Mouse (Mus musculus) ZHBTc4 (cell line): ENCODE measurements around the gene Sf3a2.

Source experiments
- DNase-seq: peaks from one replicate; pipeline ENCODE4 v3.0.0-alpha.2; 2011; ENCODE audit warnings: low read depth, low spot score

Gene Sf3a2

DNA sequence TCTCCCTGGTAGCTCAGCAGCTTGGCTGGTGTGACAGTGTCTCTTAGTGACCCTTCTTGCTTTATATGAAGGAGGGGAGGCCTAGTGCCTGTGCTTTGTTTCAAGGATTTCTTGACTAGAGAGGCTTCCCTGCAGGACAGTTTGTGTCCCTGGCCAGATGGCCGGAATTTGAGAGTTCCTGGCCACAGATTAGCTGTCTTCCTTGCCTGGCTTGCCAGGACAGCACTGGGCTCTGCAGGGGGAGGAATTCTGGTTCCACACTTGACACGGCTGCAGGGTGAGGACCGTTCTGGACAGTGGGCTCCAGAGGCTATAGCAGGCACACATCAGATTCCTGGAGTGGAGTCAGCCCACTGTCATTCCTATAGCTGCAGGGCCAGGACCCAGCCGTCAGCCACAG is 22.3 kb upstream of the Sf3a2 start:
- DNase-seq: no peak

DNA sequence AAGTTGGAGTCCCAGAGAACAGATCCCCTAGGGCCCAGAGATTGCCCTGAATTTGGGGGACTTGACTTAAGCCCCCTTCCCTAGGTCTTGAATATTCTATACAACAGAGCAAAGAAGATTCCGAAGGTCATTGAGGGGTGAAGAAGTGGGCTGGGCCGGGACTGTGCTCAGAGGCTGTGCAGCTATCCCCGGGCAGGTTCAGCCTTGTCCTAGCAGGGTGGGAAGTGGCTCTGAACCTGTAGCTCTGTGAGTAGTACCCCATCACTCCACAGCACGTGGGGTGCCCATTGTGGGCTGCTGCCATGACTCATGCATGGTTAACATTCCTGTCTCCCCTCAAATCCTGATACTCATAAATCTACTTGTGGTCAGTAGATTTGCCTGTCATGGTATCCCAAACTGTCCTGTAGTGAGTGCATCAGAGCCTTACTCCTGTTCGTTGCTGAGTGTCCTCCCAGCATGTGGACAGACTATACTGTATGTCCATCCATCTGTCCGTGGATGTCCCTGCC is 21.6 kb upstream of the Sf3a2 start:
- no peak for DNase-seq

DNA sequence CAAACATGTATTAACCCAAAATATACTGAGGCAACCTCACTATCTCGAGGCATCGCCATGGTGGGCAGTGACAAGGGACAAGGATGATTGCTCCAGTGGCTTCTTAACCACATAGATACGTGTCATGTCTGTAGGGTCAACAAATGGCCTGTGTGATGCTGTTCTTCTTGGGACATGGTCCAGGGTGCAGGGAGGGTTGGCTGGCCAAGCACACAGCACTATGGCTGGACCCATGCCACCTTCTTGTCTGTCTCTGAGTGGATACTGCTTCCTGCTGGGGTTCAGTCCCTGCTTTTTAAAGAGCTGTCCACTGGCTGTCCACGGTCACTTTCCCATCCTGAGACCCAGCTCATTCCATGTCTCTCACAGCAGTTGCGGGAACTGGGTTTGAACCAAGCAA is 20.9 kb upstream of the Sf3a2 start:
- no peak for DNase-seq

DNA sequence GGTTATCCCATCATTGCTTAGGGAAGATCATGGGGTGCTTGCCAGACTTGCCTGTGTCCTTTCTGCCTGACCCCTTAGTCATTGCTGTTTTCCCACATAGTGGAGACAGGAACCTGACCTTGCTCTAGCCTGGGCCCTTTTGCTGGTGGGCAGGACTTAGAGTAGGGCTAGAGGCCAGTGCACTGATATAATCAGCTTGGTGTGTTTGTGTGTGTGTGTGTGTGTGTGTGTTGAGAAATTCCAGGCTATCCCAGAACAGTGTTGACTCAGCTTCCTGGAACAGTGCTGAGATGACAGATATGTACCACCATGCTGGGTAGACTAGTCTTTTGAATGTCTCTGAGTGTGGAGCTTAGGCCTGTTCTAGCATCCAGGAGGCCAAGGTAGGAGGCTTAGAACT is 18.4 kb upstream of the Sf3a2 start:
- no peak for DNase-seq

DNA sequence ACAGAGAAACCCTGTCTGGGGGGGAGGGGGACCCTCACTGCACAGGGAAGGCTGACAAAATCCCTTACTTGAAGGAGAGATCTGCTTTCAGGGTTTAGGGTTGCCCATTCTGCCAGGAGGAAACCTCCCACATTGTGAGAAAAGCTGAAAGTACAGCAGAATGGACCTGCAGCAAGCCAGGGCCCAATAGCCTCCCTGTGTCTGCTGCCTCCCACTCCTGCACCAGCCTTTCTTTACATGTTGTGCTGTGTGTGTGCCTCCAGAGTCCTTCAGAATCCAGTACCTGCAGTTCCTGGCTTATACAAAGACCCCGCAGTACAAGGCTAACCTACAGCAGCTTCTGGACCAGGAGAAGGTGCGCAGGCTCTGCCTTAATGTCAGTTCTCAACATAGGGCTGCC is 13.7 kb upstream of the Sf3a2 start:
- DNase-seq: no peak

DNA sequence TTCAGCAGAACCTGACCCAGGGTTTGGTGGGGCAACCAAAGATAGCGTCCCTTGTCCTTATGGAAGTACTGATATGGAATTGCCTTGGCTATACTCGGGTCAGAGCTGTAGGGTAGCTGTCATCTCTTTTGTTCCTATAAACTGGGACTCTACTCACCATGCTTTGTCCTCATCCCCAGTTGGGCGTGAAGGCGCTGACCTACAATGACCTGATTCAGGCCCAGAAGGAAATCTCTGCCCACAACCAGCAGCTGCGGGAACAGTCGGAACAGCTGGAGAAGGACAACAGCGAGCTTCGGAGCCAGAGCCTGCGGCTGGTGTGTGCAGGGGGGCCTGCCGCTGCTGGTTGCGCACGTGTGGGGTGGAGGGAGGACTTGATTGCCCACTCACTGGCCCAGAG is 13.1 kb upstream of the Sf3a2 start:
- no peak for DNase-seq

DNA sequence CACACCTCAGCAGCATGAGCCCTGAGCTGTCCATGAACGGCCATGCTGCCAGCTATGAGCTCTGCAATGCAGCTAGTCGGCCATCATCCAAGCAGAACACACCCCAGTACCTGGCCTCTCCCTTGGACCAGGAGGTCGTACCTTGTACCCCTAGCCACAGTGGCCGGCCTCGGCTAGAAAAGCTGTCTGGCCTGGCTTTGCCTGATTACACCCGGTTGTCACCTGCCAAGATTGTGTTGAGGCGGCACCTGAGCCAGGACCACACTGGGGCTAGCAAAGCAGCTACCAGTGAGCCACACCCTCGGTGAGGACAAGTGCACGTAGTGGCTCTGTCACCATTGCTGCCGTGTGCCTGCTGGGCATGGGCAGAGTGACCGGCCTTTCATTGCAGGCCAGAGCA is 12.0 kb upstream of the Sf3a2 start:
- no peak for DNase-seq

DNA sequence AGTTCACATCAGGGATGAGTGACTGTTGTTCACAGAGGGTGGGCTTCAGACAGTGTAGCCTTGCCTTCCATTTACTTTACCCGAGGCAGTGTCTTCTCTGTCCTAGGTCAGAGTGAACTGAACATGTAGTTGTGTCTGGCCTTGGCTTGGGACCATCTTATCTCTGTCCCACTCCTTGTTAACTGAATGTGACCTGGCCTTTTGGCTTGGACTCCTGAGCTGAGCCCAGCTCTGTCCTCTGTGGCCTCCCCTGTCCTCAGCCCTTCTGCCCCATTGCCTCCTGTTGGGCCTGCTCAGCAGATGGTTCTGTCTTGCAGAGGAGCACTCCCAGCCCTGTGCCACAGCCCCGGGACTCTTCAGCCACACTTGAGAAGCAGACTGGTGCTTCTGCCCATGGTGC is 10.5 kb upstream of the Sf3a2 start:
- DNase-seq: no peak

DNA sequence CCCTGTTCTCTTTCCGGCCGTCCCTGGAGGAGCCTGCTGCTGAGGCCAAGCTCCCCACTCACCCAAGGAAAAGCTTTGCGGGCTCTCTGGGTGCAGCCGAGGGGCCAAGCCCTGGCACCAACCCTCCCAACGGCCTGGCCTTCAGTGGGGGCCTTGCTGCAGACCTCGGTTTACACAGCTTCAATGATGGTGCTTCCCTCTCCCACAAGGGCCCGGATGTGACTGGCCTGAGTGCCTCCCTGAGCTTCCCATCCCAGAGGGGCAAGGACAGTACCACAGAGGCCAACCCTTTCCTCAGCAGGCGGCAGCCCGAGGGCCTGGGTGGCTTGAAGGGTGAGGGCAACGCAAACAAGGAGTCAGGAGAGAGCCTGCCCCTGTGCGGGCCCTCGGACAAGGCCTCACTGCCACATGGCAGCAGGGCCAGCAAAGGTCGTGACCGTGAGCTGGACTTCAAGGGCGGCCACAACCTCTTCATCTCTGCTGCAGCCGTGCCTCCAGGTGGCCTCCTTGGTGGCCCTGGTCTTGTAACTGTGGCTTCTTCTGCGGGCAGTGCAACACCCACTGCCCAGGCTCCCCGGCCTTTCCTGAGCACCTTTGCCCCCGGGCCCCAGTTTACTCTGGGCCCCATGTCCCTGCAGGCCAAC is 7.1 kb upstream of the Sf3a2 start:
- DNase-seq: no peak

DNA sequence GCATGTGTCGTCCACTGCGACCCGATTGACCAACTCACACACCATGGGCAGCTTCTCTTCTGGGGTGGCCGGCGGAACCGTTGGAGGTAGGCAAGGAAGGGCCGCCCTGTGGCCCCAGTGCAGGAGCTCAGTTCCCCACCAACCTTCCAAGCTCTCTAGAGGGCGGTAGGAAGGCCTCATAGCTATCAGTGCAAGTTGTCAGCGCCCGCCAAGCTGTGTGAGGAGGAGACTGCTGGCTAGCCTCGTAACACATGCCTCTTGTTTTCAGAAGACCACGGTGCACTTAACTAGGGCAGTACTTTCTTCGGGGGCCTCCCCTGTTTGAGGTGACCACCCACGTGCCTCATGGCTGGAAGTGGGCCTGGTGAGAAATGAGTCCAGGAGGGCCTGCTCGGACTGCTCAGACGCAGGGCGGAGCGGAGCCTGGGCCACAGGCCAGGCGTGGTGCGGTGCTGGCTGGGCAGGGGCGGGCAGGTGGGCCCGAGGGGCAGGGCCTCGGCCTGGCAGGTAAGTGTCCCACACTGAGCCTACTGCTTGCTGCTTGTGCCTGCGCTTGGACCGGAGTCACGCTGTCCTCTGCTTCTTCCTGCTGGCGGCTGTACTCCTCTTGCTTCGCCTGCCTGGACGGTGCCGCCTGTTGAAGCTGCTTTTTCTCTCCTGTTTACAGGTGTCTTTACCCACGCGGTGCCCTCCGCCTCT is 6.4 kb upstream of the Sf3a2 start:
- peak; percentile 52 for DNase-seq

DNA sequence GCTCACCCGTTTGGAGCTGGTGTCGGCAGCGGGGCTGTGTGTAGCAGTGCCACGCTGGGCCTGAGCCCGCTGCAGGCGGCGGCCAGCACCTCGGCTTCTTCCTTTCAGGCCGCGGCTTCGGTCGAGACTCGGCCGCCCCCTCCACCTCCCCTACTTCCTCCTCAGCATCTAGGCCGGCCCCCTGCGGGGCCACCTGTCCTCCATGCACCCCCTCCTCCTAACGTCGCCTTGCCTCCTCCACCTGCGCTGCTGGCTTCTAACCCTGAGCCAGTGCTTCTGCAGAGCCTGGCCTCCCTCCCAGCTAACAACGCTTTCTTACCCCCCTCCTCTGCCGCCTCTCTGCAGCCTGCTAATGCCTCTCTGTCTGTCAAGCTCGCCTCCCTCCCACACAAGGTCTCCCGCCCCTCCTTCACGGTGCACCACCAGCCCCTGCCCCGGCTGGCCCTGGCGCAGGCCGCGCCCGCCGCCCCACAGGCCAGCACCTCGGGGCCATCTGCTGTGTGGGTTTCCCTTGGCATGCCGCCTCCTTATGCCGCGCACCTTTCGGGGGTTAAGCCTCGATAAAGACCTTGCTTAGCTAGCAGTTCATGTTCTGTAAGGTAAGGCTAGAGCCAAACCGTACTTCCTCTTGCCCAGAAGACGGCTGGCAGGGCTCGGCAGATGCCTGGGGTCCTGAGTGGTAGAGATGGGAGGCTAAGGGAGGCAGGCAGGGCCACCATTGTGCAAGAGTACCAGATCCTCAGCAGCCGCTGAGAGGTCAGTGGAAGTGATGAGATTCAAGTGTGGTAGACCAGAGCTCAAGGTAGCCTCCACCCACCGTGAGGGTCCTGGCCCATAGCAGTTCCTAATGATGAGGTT is 5.6 kb upstream of the Sf3a2 start:
- peak; percentile 44 for DNase-seq

DNA sequence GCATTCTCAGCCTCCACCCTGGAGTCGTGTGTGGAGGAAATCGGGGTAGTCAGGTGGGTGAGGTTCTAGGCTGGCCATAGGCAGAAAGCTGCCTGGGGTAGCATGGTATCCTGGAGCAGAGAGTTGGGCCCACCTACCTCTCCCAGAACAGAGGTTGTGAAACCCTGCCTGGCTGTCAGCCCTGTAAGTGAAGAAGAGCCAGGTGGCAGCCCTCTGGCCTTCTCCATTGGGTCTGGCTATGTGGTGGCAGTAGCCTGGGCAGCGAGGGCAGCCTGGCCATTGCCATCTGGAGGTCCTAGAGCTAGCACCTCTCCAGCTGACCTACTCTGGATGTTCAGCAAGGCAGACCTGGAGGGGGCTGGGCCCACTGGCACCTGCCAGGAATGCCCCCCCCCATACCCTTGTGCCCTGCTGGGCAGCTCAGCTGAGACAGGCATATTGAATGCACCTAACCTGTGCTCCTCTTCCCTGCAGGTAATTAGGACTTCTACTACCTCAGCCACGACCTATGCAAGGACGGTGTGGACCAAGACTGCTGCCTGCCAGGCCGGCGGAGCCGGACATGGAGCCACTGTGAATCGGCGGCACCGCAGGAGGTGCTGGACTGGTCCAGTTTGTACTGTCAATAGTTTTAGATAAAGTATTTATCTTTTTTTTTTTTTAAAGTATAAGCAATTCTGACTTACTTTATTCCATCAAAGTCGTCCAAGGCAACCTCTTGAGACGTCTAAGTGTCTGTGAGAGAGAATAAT is 4.8 kb upstream of the Sf3a2 start:
- DNase-seq: no peak

DNA sequence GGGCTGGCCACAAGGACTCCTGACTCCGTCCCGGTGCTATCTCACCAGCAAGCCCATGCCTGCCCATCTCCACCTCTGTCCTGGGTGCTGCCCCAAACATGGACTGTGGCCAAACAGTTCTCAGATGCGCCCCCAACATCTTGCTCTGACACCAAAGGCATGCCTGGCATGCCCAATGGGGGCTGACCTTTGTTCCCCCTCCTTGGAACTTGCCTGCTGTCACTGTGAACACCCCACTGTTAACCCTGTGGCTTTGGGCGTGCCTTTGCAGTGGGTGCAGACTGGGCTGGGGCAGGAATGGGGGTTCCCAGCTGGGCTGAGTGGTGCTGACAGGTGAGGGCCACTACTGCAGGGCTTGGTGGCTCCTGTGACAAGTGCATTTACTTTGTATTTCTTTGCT is 4.2 kb upstream of the Sf3a2 start:
- no peak for DNase-seq

DNA sequence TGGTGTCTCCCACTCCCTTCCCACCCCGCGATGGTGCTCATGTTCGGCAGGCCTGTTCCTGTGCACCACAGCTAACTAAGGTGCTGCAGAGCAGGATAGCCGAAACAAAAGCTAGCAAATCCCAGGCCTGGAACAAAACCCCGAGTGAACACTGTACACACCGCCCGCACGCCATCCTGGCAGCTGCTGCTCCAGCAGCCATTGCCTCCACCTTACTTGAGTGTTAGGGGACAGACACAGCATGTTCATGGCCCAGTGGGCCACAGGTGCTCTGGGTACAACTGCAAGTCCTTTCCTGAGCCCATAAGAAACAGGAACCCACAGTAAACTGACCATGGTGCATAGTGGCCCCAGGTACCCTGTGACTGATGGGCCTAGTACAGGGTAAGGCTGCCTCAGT is 3.2 kb upstream of the Sf3a2 start:
- no peak for DNase-seq

DNA sequence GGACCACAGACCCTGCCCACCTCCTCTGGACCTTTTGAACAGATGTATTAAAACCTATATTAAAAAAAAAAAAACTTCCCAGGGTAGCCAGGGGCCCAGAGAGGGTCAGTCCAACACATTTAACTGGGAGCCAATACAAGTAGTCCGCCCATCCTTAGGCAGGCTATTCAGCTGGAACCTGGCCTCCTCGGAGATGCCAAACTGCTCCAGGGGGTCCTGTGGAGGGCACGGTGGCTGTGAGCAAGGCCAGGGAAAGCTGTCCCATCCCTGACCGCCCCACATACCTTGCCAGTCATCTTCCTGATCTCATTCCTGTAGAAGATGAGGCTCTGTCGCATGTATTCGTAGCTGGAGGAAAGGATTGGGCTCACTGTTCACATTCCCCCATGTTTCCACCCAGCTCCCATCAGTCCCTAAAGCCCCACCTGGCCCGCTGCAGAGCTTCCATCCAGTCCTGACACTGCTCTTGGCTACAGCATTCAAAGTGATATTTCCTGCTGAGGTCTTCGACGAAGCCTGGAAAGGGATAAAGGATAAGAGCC is 1.6 kb upstream of the Sf3a2 start:
- no peak for DNase-seq

DNA sequence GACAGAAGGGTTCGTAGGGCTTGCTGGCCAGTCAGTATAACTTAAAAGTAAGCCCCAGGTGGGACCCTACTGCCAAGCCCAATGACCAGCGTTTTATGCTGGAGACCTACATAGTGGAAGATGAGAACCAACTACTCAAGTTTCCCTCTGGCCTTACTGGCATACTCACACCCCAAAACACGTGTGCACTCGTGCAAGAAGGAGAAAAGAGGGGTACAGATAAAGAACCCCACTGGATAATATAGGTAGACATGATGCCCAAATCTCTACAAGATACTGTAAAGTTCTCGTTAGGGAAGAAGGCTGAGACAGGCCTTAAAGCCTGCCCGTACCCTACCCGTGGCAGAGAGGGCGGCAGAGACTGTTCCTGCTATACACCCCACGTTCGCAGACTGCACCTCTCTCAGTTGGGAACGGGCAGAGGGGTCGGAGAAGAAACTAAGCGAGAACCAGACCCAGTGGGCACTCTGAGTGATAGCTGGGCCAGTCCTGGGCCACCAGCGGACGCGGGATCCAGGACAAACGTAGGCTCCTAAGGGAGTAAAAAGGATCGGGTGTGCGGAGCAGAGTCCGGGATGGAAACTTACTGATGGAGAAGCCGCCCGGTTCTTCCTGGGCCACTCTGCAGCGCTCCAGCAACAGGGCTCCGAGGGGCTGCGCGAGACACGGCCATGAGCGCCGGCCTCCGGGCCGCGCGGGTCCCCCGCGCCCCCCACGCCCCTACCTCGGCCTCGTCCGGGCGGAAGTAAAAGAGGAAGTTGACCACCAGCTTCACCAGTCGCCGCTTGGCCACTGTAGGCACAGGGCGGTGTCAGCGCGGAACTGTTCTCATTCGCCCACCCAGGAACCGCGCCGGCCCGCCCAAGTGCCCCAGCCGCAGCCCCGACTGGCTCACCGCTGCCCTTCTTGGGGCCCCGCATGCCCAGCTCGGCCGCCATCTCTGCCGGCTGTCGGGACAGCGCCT is 530 bp upstream of the Sf3a2 start:
- DNase-seq: no peak

DNA sequence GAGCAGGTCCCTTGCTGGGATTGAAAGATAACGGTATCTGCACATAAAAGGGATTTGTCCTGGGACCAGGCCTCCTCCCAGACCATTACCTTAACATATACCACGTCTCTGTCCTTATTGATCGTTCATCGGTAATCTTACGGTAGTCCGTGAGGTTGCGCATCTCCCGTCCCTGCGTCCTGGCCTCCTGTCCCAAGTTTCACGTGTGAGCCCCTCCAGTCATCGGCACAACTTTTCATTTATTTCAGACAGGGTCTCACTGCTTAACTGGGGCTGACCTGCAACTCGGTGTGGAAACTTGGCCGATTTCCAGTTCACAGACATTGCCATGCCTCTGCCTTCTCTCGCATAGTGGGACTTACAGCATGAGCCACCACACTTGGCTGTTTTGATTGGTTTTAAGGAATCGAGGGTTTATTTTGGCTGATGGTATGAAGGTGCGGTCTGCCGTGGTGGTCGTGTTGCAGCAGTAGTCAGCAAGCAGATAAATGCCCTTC is 1.1 kb downstream of the Sf3a2 start:
- no peak for DNase-seq

DNA sequence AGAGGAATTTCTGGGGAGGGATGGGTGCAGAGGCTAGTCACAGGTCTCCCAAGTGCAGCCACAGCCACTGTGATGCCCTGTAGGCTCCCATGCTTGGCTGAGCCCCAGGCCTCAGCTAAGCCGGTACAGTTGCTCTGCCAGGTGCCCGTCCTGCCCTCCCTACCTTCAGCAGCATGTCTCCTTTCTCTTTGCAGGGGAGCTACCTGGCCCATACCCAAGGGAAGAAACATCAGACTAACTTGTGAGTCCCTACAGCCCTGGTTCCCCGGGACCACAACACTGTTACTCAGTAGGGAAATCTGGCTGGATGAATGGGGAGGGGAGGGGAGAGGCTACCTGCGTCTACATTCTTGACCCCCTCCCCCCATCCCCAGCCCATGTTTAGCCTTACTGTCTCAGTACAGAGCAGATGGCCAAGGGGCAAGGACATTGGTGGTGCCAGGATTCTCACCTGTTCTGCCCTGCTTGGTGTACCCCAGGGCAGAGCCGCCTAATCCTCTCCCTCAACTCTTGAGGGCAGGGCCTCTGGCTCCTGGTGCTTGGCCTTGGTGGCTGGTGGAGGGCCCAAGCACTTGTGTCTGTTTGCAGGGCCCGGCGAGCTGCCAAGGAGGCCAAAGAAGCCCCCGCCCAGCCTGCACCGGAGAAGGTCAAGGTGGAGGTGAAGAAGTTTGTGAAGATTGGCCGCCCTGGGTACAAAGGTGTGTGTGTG is 4.4 kb downstream of the Sf3a2 start:
- DNase-seq: no peak

DNA sequence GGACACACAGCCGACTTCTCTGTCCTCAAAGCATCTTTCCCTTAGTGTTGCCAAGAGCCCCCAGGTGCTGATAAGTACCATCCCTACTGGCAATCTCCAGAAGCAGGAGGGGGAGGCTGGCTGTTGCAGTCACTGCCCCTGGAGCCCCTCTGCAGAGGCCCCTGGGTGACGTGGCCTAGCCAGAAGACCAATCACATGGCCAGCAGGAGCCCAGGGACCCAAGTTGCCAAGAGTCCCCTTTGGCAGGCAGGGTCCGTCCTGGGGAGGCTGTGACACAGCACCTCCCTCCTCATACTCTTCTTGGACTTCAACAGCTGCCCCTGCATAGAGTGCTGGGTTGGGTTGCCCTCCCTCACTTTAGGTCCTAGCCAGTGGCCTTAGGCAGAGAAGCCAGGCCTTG is 5.0 kb downstream of the Sf3a2 start:
- no peak for DNase-seq

DNA sequence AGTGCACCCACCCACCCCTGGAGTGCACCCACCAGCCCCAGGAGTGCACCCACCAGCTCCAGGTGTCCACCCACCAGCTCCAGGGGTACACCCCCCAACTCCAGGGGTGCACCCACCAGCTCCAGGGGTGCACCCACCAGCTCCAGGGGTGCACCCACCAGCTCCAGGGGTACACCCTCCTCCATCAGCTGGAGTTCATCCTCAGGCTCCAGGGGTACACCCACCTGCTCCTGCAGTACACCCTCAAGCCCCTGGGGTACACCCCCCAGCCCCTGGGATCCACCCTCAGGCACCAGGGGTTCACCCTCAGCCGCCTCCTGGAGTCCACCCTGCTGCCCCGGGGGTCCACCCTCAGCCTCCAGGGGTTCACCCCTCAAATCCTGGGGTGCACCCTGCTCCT is 6.3 kb downstream of the Sf3a2 start:
- no peak for DNase-seq
